Mouse (Mus musculus) hindbrain, embryonic 10.5 days (tissue): ENCODE data around the gene 3830406C13Rik. TPM values are rescaled to one million over a fixed set of nuclear protein-coding genes. Genes with fewer than 3 reads are reported as not detected.
"Not testable (repeated sequence)": the region's sequence is repeated elsewhere in the genome, so short reads cannot be mapped to it uniquely, and the experiment has no call there.

Source experiments
- DNase-seq: peaks from one replicate; pipeline ENCODE4 v3.0.0-alpha.2; 2017; ENCODE audit warnings: low spot score
- H3K27ac ChIP-seq: fragments of 300-500 bp; sonication (generic); 2 replicates; pipeline ENCODE4 v1.5.1; 2016; ENCODE audit warnings: mild to moderate bottlenecking, moderate library complexity
- H3K27me3 ChIP-seq: fragments of 300-500 bp; sonication (generic); 2 replicates; pipeline ENCODE4 v1.6.1; 2016; ENCODE audit warnings: mild to moderate bottlenecking; ENCODE audit not compliant: poor library complexity, insufficient read depth, severe bottlenecking
- H3K36me3 ChIP-seq: fragments of 300-500 bp; sonication (generic); 2 replicates; pipeline ENCODE4 v1.6.1; 2016; ENCODE audit warnings: mild to moderate bottlenecking, moderate library complexity
- H3K4me1 ChIP-seq: fragments of 300-500 bp; sonication (generic); replicated peaks from 2 replicates; pipeline ENCODE4 v1.6.1; 2016; ENCODE audit warnings: mild to moderate bottlenecking
- H3K4me3 ChIP-seq: fragments of 300-500 bp; sonication (generic); 2 replicates; pipeline ENCODE4 v1.5.1; 2016; ENCODE audit warnings: mild to moderate bottlenecking, moderate library complexity
- H3K9me3 ChIP-seq: fragments of 300-500 bp; sonication (generic); 2 replicates; pipeline ENCODE4 v1.6.1; 2016; ENCODE audit warnings: mild to moderate bottlenecking, moderate library complexity
- WGBS: fragments of 180-500 bp; shearing (Covaris S2); methylation state at CpG from one replicate; pipeline ENCODE4 v1.1.7; 2016; 5-methylcytosine and 5-hydroxymethylcytosine counted together
- polyA plus RNA-seq: library from polyadenylated mRNA; unstranded; fragments of >200 nt; fragmentation: Nextera tagmentation; extraction: Ambion mirVana; gene quantifications from 2 replicates; pipeline ENCODE4 v1.2.1, GENCODE M21; 2016

The 3830406C13Rik gene
- 21.8 and 26.1 TPM in 2 replicates for polyA plus RNA-seq

DNA sequence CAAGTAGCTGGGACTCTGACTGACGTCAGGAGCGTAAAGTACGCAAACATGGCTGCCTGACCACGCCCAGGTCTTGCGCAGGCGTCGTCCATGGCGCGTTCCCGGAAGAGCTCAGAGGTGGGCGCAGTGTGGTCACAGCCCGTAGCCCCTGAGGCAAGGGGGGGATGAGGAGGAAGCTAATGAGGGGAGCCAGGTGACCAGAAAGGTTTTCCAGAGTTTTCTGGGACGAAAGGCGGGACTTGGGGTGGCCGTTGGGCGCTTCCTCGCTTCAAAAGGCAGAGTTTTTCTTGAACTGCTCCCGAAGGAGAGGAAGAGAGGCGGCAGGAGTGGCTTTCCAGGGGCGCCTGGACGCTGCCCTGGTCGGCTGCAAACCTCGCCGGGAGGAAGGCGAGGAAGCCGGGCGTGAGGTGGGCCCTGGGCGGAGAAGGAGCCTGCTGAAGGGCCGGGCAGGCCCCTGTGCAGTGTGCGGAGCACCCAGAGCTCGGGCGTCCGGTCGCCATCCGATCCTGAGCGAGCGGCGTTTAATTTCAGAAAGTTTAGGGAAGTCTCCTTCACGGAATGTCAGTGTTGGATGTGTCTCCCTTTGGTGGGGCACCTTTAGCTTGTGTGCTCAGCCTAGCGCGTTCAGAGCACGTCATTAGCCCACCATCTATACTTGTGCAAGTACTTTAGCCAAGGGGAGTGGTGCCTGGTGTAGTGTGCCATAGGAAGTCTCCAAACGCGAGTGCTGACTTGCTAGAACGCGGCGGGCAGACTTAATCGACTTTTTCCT is at the start of gene 3830406C13Rik:
Gene 3830406C13Rik, plus strand, starts transcription at position 33 of the 772 bp plus-strand sequence.
- Histone ChIP-seq H3K9me3 (no peaks in the 10 kb centered on the region), H3K36me3 (no peaks in the 10 kb centered on the region), H3K4me3 (peak within 1 kb of the TSS; percentile 79), H3K27me3 (peaks cover 10% of the 10 kb centered on the region; the same call in 1 of the 2 replicates), H3K27ac (peak within 1 kb of the TSS; percentile 94), H3K4me1 (peaks cover 4% of the 10 kb centered on the region)
- WGBS, result 2% methylated on average over 48 of the region's 48 CpGs
- peak; percentile 90 for DNase-seq

DNA sequence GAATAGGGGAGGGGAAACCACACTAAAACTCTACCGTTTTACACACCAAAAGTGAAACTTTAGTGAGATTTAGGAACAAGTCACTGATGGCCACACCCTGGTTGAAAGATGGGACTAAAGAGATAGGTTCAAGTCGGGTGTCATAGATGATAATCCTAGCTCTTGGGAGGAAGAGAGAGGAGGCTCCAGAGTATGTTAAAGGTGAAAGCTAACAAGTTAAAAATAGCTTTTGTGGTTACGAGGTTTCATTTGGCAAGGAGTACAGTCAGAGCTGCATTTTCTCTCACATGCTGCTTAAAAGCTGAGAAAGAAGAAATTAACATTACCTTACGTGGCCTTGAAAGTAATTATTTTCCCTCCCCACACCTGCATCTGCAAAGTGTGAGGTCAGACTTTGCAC is 40.2 kb upstream of the 3830406C13Rik start:
- Histone ChIP-seq H3K4me1 (peaks cover 9% of the 10 kb centered on the region; the same call in 1 of the 2 replicates), H3K9me3 (no peaks in the 10 kb centered on the region), H3K27ac (no peak overlapping the region), H3K27me3 (no peaks in the 10 kb centered on the region), H3K4me3 (no peak overlapping the region), H3K36me3 (no peaks in the 10 kb centered on the region)
- no peak for DNase-seq
- 82% methylated on average over 4 of the region's 4 CpGs for WGBS

DNA sequence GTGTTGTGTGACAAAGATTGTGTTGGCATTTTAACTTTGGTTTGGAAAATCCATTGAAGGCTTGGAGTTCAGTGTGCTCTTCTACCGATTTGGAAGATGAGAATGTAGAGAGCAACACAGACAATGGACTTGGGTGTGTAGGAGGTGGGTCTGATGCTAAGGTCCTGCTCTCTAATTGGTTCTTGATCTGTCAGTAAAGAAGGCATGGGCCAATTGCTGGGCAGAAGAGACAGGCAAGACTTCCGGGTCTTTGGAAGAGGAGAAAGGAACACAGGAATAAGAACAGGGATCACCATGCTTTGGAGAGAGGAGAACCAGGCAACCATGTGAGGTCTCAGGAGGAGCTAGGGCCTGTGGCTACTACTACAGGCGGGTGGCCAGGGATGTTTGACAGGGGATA is 7.9 kb upstream of the 3830406C13Rik start:
- Histone ChIP-seq H3K9me3 (no peaks in the 10 kb centered on the region), H3K36me3 (no peaks in the 10 kb centered on the region), H3K4me3 (no peak overlapping the region), H3K27ac (no peak overlapping the region), H3K4me1 (no peaks in the 10 kb centered on the region), H3K27me3 (no peaks in the 10 kb centered on the region)
- 70% methylated on average over 3 of the region's 3 CpGs for WGBS
- DNase-seq, result no peak

DNA sequence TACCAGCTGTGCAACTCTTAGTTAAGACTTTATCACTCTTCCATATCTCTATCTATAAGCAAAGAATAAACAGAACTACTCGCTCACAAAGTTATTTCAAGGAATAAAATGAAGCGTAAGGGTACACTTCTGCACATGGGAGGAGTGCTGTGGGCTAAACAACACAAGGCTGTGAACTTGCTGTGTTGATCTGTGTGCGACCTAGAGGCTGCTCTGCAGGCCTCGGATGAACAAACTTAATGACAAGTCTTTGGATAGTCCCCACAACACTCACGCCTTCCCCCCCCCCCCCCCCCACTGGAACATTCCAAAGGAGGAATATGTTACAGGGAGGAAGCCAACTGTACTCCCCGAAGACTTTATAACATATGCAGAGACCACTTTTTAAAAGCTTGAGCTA is 332 bp upstream of the 3830406C13Rik start, which contains the start of gene Gm49355:
Gene Gm49355, plus strand, starts transcription at position 336 of the 400 bp plus-strand sequence.
- Histone ChIP-seq H3K4me3 (peak within 1 kb of the TSS; percentile 79), H3K4me1 (peaks cover 4% of the 10 kb centered on the region), H3K36me3 (no peaks in the 10 kb centered on the region), H3K27me3 (peaks cover 10% of the 10 kb centered on the region; the same call in 1 of the 2 replicates), H3K9me3 (no peaks in the 10 kb centered on the region), H3K27ac (peak within 1 kb of the TSS; percentile 94)
- 81% methylated on average over 6 of the region's 6 CpGs for WGBS
- DNase-seq, result no peak

DNA sequence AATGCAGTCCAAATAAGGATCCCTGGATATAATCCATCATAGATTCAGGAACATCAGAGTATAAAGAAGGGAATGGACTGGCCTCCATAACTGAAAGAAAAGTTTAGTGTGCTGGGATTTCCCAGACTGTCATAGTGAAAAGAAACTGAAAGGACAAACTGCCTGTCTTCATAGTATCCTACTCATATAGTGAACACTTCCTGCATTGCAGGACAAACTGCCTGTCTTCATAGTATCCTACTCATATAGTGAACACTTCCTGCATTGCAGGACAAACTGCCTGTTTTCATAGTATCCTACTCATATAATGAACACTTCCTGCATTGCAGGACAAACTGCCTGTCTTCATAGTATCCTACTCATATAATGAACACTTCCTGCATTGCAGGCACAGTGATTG is 5.8 kb downstream of the 3830406C13Rik start:
- not testable (repeated sequence) for H3K4me1 ChIP-seq, H3K9me3 ChIP-seq, H3K27ac ChIP-seq, H3K36me3 ChIP-seq, DNase-seq, H3K27me3 ChIP-seq, H3K4me3 ChIP-seq

DNA sequence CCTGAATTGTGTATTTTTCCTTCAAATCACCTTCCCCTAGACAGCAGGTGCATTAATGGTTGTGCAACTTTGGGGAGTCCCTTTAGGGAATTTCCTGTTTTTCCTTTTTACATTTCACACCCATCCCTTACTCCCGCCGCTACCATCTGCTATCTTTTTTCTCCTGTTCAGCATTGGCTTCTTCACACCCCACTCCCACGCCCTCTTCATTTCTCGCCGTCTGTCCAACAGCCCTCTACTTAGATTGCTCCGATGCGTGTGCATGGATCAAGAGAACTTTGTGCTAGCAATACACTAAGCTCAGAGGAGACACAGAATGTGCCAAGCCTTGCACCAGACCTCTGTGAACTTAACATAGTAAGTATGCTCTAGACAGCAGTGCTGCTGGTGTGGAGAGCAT is 12.4 kb downstream of the 3830406C13Rik start:
- no peak overlapping the region for H3K4me3 ChIP-seq
- DNase-seq, result no peak

DNA sequence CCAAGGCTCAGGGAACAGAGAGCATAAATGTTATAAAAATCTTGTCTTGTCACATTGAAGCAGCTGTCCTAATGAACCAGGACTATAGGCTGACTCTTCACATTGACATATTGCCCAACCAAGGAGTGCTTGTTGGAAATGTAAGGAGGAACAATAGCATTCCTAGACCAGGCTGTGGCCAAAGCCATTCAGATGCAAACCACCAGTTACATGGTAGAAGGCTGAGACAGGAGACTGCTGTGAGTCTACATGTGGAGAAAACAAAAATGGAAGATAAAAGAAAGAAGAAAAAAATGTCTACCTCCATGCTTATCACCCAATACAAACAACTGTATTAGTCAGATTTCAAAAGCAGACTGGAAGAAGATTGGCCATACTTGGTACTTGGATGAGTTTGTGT is 15.2 kb downstream of the 3830406C13Rik start:
- Histone ChIP-seq H3K9me3 (no peaks in the 10 kb centered on the region), H3K27ac (no peak overlapping the region), H3K36me3 (peaks cover 11% of the 10 kb centered on the region; the same call in 1 of the 2 replicates), H3K4me1 (peaks cover 7% of the 10 kb centered on the region; the same call in 1 of the 2 replicates), H3K4me3 (no peak overlapping the region), H3K27me3 (no peaks in the 10 kb centered on the region)
- no peak for DNase-seq

More for the DNA sequence above, 12.4 kb downstream of the 3830406C13Rik start:
- 94% methylated on average over 7 of the region's 7 CpGs for whole genome bisulfite sequencing
- Histone ChIP-seq H3K27me3 (no peaks in the 10 kb centered on the region), H3K4me1 (peaks cover 7% of the 10 kb centered on the region; the same call in 1 of the 2 replicates), H3K9me3 (no peaks in the 10 kb centered on the region), H3K27ac (no peak overlapping the region), H3K36me3 (peaks cover 11% of the 10 kb centered on the region; the same call in 1 of the 2 replicates)

DNA sequence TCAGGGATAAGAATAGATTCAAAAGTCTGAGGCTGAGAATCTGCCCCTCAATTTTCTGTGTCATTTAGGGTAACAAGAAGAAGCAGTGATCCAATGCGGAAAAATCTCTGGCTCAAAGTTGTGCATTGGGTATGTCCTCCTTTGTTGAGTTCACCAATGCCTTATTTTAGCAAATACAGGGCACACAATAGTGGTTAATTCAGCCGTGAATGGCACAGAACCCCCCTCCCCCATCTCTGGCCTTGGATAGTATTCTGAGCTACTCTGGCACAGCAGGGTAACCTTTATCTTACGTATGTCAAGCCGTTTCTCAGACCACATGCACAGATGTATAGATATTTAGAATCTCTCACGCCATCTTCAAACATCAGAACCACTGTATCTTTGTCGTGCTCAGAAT is 15.7 kb downstream of the 3830406C13Rik start:
- Histone ChIP-seq H3K36me3 (peaks cover 11% of the 10 kb centered on the region; the same call in 1 of the 2 replicates), H3K4me1 (peaks cover 7% of the 10 kb centered on the region; the same call in 1 of the 2 replicates), H3K27ac (no peak overlapping the region), H3K9me3 (no peaks in the 10 kb centered on the region), H3K4me3 (no peak overlapping the region), H3K27me3 (no peaks in the 10 kb centered on the region)
- whole genome bisulfite sequencing, result 45% methylated on average over 6 of the region's 6 CpGs
- no peak for DNase-seq

DNA sequence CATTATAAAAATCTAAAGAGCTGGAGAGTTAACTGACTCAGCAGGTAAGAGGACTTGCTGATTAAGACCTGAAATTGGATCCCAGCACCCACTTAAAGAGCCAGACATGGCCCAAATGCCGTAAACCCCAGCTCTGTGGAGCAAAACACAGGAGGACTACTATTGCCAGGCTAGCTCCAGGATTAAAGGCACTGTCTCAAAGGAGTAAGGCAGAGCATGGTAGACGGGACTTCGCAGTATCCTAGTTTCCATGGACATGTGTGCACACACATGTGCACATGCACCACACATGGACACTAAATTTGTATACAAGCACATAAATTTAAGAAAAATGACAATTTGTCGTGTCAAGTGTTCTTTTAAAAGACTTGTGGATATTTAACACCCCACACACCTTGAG is 16.3 kb downstream of the 3830406C13Rik start:
- no peak overlapping the region for H3K27ac ChIP-seq
- no peaks in the 10 kb centered on the region for H3K27me3 ChIP-seq
- 77% methylated on average over 4 of the region's 4 CpGs for WGBS
- DNase-seq, result no peak
- no peaks in the 10 kb centered on the region for H3K9me3 ChIP-seq
- H3K36me3 ChIP-seq, result peaks cover 11% of the 10 kb centered on the region; the same call in 1 of the 2 replicates
- H3K4me3 ChIP-seq, result no peak overlapping the region
- peaks cover 7% of the 10 kb centered on the region; the same call in 1 of the 2 replicates for H3K4me1 ChIP-seq

DNA sequence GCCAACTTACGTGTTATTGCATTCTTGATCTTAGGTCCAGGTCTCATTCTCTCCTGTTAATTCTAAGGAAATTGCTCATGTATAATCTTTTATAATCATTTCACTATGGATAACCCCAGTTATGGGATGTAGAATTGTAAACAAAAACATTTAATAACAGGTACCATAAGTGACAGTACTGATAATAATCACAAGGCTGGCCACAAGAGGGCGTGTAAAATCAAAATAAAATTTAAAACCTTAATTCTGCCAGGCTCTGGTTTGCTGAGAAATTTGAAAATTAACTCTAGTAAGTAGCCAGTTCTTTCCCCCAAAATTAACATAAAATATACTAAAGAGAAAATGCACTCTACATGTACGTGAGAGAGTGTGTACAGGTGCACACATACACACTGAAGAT is 16.7 kb downstream of the 3830406C13Rik start:
- Histone ChIP-seq H3K4me3 (no peak overlapping the region), H3K27ac (no peak overlapping the region), H3K27me3 (no peaks in the 10 kb centered on the region), H3K9me3 (no peaks in the 10 kb centered on the region), H3K4me1 (peaks cover 7% of the 10 kb centered on the region; the same call in 1 of the 2 replicates), H3K36me3 (peaks cover 11% of the 10 kb centered on the region; the same call in 1 of the 2 replicates)
- DNase-seq, result no peak
- WGBS, result 67% methylated on average over 3 of the region's 3 CpGs

DNA sequence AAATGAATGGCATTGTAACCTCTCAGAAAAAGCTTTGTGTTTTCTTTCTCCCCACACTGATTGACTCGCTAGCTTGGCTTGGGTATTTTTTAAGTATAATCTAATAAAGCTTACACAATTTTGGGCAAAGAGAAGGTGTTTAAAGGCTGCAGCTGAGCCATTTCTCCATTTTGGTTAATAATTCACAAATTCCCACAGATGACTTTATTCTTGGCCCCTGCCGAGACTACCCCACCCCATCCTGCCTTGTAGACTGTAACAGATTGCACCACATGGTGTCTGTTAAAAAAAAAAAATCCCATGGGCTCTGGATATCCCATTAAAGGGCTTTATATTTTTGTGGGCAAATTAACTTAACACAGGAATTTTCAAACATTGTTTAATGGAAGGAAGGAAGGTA is 19.1 kb downstream of the 3830406C13Rik start:
- no peaks in the 10 kb centered on the region for H3K9me3 ChIP-seq
- WGBS, result 78% methylated on average over 2 of the region's 2 CpGs
- no peak overlapping the region for H3K4me3 ChIP-seq
- H3K27me3 ChIP-seq, result no peaks in the 10 kb centered on the region
- DNase-seq, result no peak
- no peak overlapping the region for H3K27ac ChIP-seq
- peaks cover 7% of the 10 kb centered on the region; the same call in 1 of the 2 replicates for H3K4me1 ChIP-seq
- peaks cover 10% of the 10 kb centered on the region; the same call in 1 of the 2 replicates for H3K36me3 ChIP-seq

DNA sequence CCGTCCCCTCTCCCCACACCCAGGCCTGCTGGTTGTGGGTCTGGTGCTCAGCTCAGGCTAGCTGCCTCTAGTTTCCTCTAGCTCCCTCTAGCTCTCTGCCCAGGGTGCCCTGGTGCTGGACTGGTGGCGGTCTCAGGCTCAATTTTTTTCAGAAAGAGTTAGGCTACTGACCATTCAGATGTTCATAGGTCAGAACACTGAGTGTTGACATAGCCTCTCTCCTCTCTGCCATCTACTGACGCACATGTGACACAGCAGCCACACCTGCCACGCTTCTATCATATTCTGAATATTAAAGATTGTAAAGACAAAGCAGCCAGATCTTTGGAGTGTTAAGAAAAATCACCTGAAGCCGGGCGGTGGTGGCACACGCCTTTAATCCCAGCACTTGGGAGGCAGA is 49.6 kb downstream of the 3830406C13Rik start:
- H3K36me3 ChIP-seq, result no peaks in the 10 kb centered on the region
- DNase-seq, result no peak
- 0 out of 2 replicates have a peak, but pooled peaks cover 2% of the 10 kb centered on the region for H3K4me1 ChIP-seq
- WGBS, result 81% methylated on average over 7 of the region's 7 CpGs
- H3K27me3 ChIP-seq, result peaks cover 85% of the 10 kb centered on the region
- no peaks in the 10 kb centered on the region for H3K9me3 ChIP-seq
- H3K27ac ChIP-seq, result no peak overlapping the region
- H3K4me3 ChIP-seq, result no peak overlapping the region

DNA sequence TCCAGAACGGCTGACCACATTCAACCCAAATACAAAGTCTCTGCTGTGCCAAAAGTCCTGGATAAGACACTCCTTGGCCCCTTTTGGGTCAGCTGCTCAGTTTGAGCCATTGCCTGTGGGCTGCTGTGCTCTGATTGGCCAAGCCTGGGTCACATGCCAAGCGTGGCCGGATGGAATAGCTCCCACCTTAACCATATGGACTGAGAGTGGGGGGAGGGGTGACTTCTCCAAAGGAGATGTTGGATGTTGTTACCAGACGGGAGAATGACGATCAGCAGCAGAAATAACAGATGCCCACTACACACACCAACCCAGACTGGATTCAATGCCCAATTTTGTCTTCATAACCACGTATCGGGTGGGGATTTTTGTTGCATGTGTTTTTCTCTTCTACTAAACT is 51.0 kb downstream of the 3830406C13Rik start:
- Histone ChIP-seq H3K9me3 (no peaks in the 10 kb centered on the region), H3K27me3 (peaks cover 95% of the 10 kb centered on the region), H3K36me3 (no peaks in the 10 kb centered on the region), H3K4me3 (no peak overlapping the region), H3K27ac (no peak overlapping the region), H3K4me1 (0 out of 2 replicates have a peak, but pooled peaks cover 2% of the 10 kb centered on the region)
- 51% methylated on average over 7 of the region's 7 CpGs for WGBS
- DNase-seq, result no peak
